Mouse (Mus musculus) heart, embryonic 10.5 days (tissue): ENCODE measurements around the gene Ifit1bl2. TPM values are rescaled to one million over a fixed set of nuclear protein-coding genes. Genes with fewer than 3 reads are reported as not detected.
"Not testable (repeated sequence)": the region's sequence is repeated elsewhere in the genome, so short reads cannot be mapped to it uniquely, and the experiment has no call there.

ENCODE experiments used
- DNase-seq: peaks from one replicate; pipeline ENCODE4 v3.0.0-alpha.2; 2017; ENCODE audit warnings: low spot score
- H3K27ac ChIP-seq: fragments of 300-500 bp; sonication (generic); 2 replicates; pipeline ENCODE4 v1.5.1; 2016; ENCODE audit warnings: mild to moderate bottlenecking
- H3K27me3 ChIP-seq: fragments of 300-500 bp; sonication (generic); 2 replicates; pipeline ENCODE4 v1.6.1; 2016; ENCODE audit warnings: mild to moderate bottlenecking; ENCODE audit not compliant: poor library complexity, insufficient read depth, severe bottlenecking
- H3K36me3 ChIP-seq: fragments of 300-500 bp; sonication (generic); 2 replicates; pipeline ENCODE4 v1.6.1; 2016; ENCODE audit warnings: mild to moderate bottlenecking, moderate library complexity
- H3K4me1 ChIP-seq: fragments of 300-500 bp; sonication (generic); 2 replicates; pipeline ENCODE4 v1.6.1; 2016; ENCODE audit warnings: mild to moderate bottlenecking
- H3K4me3 ChIP-seq: fragments of 300-500 bp; sonication (generic); 2 replicates; pipeline ENCODE4 v1.5.1; 2016; ENCODE audit warnings: mild to moderate bottlenecking, moderate library complexity
- H3K9me3 ChIP-seq: fragments of 300-500 bp; sonication (generic); 2 replicates; pipeline ENCODE4 v1.6.1; 2016; ENCODE audit warnings: mild to moderate bottlenecking, moderate library complexity
- WGBS: fragments of 180-500 bp; shearing (Covaris S2); methylation state at CpG from one replicate; pipeline ENCODE4 v1.1.7; 2016; 5-methylcytosine and 5-hydroxymethylcytosine counted together
- polyA plus RNA-seq: library from polyadenylated mRNA; unstranded; fragments of >200 nt; fragmentation: Nextera tagmentation; extraction: Ambion mirVana; gene quantifications from 2 replicates; pipeline ENCODE4 v1.2.1, GENCODE M21; 2016

Ifit1bl2 gene
- polyA plus RNA-seq, 1 experiment from 2014 or later = 0.38 TPM

DNA sequence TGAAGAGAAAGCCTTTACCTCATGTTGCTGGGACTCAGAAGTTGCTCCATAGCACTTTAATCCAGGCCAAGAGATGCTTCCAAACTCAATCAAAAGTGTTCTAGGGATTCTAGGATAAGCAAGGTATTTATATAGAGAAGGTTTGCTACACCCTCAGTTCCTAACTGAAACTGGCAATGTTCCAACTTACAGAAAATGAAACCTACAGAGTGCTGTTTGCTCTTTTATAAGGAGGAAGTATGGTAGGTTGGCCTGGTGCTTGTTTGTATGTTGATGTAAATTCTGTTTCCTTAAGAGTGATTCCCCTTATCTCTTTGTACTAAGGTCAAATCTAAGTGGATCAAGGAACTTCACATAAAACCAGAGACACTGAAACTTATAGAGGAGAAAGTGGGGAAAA is 41.3 kb downstream of the Ifit1bl2 start:
- not testable (repeated sequence) for H3K9me3 ChIP-seq, H3K4me1 ChIP-seq, H3K27me3 ChIP-seq, H3K36me3 ChIP-seq, H3K27ac ChIP-seq, DNase-seq, H3K4me3 ChIP-seq

GRCm38 (mm10) chr19:34598341-34598740 is 42.2 kb downstream of the Ifit1bl2 start:
- Histone ChIP-seq H3K27me3 (no peaks in the 10 kb centered on the region), H3K4me3 (no peak overlapping the region), H3K4me1 (no peaks in the 10 kb centered on the region), H3K27ac (no peak overlapping the region), H3K36me3 (no peaks in the 10 kb centered on the region), H3K9me3 (no peaks in the 10 kb centered on the region)
- WGBS = 73% methylated on average over 2 of the region's 2 CpGs
- no peak for DNase-seq

DNA sequence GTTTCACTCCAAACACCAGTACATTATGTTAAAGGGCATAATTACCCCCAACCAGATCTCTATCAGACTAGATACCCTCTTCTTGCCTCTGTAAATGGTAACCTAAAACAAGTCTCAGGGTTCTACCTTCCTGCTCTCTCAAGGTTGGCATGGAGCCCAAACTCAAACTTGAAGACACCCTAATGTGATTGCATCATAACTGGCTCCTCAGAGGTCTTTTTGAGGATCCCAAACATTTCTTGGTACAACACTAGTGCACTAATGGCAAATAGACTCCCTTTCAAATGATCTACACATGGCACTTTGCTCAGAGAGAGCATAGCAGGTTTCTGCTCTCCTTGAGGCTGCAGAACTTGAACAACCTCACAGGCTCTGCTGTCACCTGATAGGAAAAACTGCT is 43.7 kb downstream of the Ifit1bl2 start:
- Histone ChIP-seq H3K9me3 (no peaks in the 10 kb centered on the region), H3K27ac (no peak overlapping the region)
- DNase-seq = no peak

GRCm38 (mm10) chr19:34594523-34594922 is 46.0 kb downstream of the Ifit1bl2 start:
- not testable (repeated sequence) for H3K36me3 ChIP-seq, DNase-seq
- 74% methylated on average over 3 of the region's 3 CpGs for WGBS

More for the DNA sequence above, 43.7 kb downstream of the Ifit1bl2 start:
- H3K27me3 ChIP-seq = no peaks in the 10 kb centered on the region
- H3K36me3 ChIP-seq = no peaks in the 10 kb centered on the region
- no peaks in the 10 kb centered on the region for H3K4me1 ChIP-seq
- H3K4me3 ChIP-seq = no peak overlapping the region

DNA sequence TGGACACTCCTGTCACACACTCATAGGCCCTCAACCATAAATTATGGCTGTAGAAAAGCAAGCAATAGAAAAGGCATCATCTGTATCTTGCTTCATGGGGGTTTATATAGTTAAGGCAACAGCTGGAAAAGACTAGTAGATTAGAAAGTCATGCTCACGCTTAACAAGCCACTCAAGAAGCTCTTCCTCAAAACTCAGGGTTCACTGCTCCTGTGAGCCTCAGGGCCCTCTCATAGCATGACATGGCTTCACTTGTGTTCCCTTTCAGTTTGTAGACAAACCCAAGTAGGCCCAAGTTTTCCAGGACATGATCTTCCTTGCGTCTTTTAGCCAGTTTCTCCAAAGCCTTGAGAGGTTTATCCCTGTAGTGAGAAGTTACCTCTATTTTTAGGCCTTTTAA is 47.1 kb downstream of the Ifit1bl2 start:
- no peak for DNase-seq
- Histone ChIP-seq H3K4me1 (no peaks in the 10 kb centered on the region), H3K4me3 (no peak overlapping the region), H3K27ac (no peak overlapping the region), H3K36me3 (no peaks in the 10 kb centered on the region), H3K9me3 (no peaks in the 10 kb centered on the region), H3K27me3 (no peaks in the 10 kb centered on the region)
- 78% methylated on average over 2 of the region's 2 CpGs for WGBS

More at GRCm38 (mm10) chr19:34594523-34594922, 46.0 kb downstream of the Ifit1bl2 start:
- H3K27ac ChIP-seq, H3K27me3 ChIP-seq, H3K4me3 ChIP-seq, H3K9me3 ChIP-seq, H3K4me1 ChIP-seq: not testable (repeated sequence)

DNA sequence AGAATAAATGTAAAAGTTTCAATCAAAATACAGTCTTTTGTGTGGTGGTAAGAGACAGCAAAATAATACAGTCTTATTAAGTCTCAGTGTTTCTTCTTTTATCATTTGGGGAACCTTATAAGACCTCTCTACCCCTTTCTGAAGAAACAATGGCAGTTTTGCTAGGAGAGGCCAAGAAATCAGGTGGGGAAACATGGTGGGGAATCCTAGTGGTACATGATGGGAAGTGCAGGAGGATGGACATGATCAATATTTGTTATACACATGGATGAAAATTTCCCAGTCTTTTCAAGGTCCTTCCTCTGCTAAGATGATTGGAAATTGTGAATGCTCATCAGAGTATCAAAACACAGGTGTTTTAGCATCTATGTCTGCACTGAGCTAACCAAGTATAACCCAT is 51.6 kb downstream of the Ifit1bl2 start:
- no peak overlapping the region for H3K27ac ChIP-seq
- H3K4me3 ChIP-seq = no peak overlapping the region
- no peaks in the 10 kb centered on the region for H3K4me1 ChIP-seq
- no peak for DNase-seq
- no peaks in the 10 kb centered on the region for H3K36me3 ChIP-seq
- H3K9me3 ChIP-seq = no peaks in the 10 kb centered on the region
- H3K27me3 ChIP-seq = no peaks in the 10 kb centered on the region

DNA sequence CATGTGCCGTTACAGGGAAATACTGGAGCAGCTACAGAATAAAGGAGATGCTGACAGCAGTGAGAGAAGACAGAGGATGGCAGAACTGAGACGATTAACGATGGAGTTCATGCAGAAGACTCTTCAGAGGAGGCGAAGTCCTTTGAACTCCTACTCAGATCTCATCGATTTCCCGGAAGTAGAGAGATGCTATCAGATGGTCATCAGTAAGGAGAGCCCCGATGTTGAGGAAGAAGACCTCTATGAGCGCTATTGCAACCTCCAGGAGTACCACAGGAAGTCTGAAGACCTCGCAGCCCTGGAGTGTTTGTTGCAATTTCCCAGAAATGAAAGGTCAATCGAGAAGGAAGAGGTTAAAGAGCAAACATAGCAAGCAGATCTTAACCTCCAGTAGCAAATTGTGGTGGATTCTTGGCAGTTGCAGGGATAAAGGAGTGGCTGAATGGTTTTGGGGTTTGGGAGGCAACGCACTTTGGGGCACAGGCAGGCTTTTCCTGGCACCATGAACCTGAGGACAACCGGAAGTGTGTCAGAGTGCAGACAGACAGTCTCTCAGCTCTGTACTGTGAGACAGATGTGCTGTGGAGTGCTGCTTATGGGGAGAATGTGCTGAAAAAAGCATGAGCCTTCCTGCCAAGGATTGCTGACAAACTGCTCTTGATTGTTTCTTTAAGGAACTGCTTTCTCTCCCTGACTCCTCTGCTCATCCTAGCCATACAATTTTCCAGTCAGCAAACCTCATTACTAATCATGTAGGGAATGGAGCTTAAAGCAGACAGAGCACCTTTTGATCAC is 52.4 kb downstream of the Ifit1bl2 start:
- H3K4me3 ChIP-seq, DNase-seq, H3K4me1 ChIP-seq, H3K36me3 ChIP-seq, H3K9me3 ChIP-seq, H3K27me3 ChIP-seq, H3K27ac ChIP-seq: not testable (repeated sequence)
- 83% methylated on average over 8 of the region's 12 CpGs for WGBS

- not testable (repeated sequence) for H3K4me3 ChIP-seq, DNase-seq, H3K27ac ChIP-seq, H3K9me3 ChIP-seq, H3K4me1 ChIP-seq, H3K36me3 ChIP-seq, H3K27me3 ChIP-seq
- WGBS = 62% methylated on average over 5 of the region's 5 CpGs
These were observed 54.6 kb downstream of the Ifit1bl2 start for GRCm38 (mm10) chr19:34585740-34586458.

DNA sequence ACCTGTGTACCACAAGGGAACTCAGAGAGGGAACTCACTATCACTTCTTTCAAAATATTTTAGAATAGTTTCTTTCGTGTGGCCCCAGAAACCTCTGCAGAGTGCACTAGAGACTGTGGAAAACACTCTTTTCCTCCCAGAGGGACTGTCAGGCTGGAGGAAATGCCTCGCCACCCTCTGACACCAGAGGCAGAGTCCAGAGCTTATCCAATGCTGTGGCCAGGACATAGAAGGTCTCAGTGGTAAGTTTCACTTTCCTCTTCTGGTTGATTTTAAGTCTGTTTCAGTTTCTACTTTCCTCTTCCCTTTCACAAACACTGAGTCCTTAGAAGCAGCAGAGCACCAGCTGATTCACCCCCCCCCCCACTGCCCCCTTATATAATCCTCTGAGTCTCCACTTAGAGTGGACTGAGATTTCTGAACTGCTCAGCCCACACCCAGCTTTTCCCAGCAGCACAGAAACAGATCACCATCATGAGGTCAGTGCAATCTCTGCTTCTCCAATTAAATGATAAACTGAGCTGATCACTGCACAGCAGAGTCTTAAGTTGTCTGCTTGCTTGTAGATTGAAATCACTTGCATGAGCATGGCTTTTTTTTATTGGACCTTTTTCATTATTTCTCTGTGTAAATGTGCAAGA is 57.3 kb downstream of the Ifit1bl2 start, which contains the start of gene Ifit3:
Ifit3 (plus strand) TSS at position 406 of the 641 bp plus-strand sequence.
- H3K36me3 ChIP-seq, H3K9me3 ChIP-seq, H3K27ac ChIP-seq, H3K4me1 ChIP-seq, DNase-seq, H3K4me3 ChIP-seq, H3K27me3 ChIP-seq: not testable (repeated sequence)
- WGBS = 33% methylated on average over 2 of the region's 2 CpGs

GRCm38 (mm10) chr19:34582696-34583095 is 57.8 kb downstream of the Ifit1bl2 start:
- not testable (repeated sequence) for H3K4me1 ChIP-seq, H3K4me3 ChIP-seq, DNase-seq, H3K9me3 ChIP-seq, H3K36me3 ChIP-seq, H3K27me3 ChIP-seq, H3K27ac ChIP-seq
- 89% methylated on average over 2 of the region's 2 CpGs for WGBS

GRCm38 (mm10) chr19:34577121-34577520 is 63.4 kb downstream of the Ifit1bl2 start:
- Histone ChIP-seq H3K4me3 (no peak overlapping the region), H3K36me3 (peaks cover 3% of the 10 kb centered on the region; the same call in 1 of the 2 replicates), H3K4me1 (no peaks in the 10 kb centered on the region), H3K9me3 (no peaks in the 10 kb centered on the region), H3K27ac (no peak overlapping the region), H3K27me3 (no peaks in the 10 kb centered on the region)
- DNase-seq = no peak
- 63% methylated on average over 1 of the region's 1 CpGs for WGBS

- Histone ChIP-seq H3K4me3 (no peak overlapping the region), H3K27me3 (no peaks in the 10 kb centered on the region), H3K27ac (no peak overlapping the region), H3K4me1 (peaks cover 9% of the 10 kb centered on the region; the same call in 1 of the 2 replicates), H3K36me3 (peaks cover 3% of the 10 kb centered on the region; the same call in 1 of the 2 replicates), H3K9me3 (no peaks in the 10 kb centered on the region)
- WGBS = 87% methylated on average over 5 of the region's 5 CpGs
- DNase-seq = no peak
These were observed 66.9 kb downstream of the Ifit1bl2 start for GRCm38 (mm10) chr19:34573650-34574049.

- Histone ChIP-seq H3K27me3 (no peaks in the 10 kb centered on the region), H3K4me1 (peaks cover 9% of the 10 kb centered on the region; the same call in 1 of the 2 replicates), H3K4me3 (no peak overlapping the region), H3K9me3 (no peaks in the 10 kb centered on the region), H3K27ac (no peak overlapping the region), H3K36me3 (peaks cover 3% of the 10 kb centered on the region; the same call in 1 of the 2 replicates)
- 83% methylated on average over 1 of the region's 1 CpGs for WGBS
- peak; percentile 13 for DNase-seq
These were observed 69.5 kb downstream of the Ifit1bl2 start for GRCm38 (mm10) chr19:34571080-34571479.
